18 mouse cellular contexts compared by ENCODE assay signal in the genomic region with DNA sequence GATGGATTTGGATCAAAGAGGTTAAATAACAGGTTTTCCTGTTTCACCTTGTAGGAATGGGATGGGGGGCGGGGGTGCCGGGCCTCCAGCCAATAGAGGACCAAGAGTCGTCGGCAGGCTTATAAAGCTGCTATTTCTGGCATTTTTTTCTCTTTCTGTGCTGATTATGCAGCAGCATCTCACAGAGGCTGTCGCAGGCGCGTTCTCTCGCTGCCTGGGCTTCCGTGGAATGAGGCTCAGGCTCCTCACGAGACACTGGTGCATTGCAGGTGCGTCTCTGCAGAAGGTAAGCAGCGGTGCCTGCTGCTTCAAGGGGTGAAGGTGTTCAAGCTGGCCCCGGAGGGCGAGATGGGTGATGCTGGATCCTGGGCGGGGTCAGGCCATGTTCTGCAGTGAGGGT. TPM values are rescaled to one million over a fixed set of nuclear protein-coding genes. Genes with fewer than 3 reads are reported as not detected.
DNase-seq lines count a peak whose midpoint lies in the region; ATAC-seq lines count a peak whose summit lies in the region.
"Had no signal": no experiment of that assay in that cellular context is flagged by ENCODE, and none has a peak within 500 bp of the region (broad histone marks: within the 10 kb centered on the region; RNA-seq: fewer than 3 reads in every experiment).

No protein-coding gene starts in this region.

- peak overlapping the region; percentile 4 for H3K9ac ChIP-seq in hindbrain, embryonic 16.5 days (ENCODE audit: low read depth, low read length)
- H3K9ac ChIP-seq: embryonic facial prominence, embryonic 12.5 days; heart, embryonic 12.5 days; limb, embryonic 13.5 days; liver, embryonic 14.5 days had no signal

- no peak overlapping the region for H3K4me3 ChIP-seq in hindbrain, embryonic 16.5 days (ENCODE audit: low read length)
- H3K4me3 ChIP-seq: embryonic facial prominence, embryonic 12.5 days; heart, embryonic 12.5 days; limb, embryonic 13.5 days had no signal

- DNase-seq in layer of hippocampus, adult 11-12 months (ENCODE audit: low spot score): peak; percentile 25
- DNase-seq in layer of hippocampus, postnatal 25 days (ENCODE audit: extremely low spot score in 1 of 2, low spot score in 1 of 2): no peak
- peak; percentile 22 for DNase-seq in right cerebral cortex, postnatal 4 days
- no peak for DNase-seq in right cerebral cortex, adult 18-20 months
- no peak for DNase-seq in thymus, adult 18-20 months
- DNase-seq in adipocyte (ENCODE audit: low spot score): no peak
- DNase-seq: adrenal gland, adult 8-10 months; cerebellum, adult 11-12 months; heart, postnatal 36 days; thymus, postnatal 4 days had no signal

- H3K36me3 ChIP-seq in hindbrain, embryonic 16.5 days (ENCODE audit: control insufficient read depth, insufficient read depth, low read length): no peaks in the 10 kb centered on the region
- H3K36me3 ChIP-seq: embryonic facial prominence, embryonic 12.5 days; heart, embryonic 12.5 days; limb, embryonic 13.5 days had no signal

- no peaks in the 10 kb centered on the region; the same call in 1 of the 2 replicates for H3K27me3 ChIP-seq in hindbrain, embryonic 16.5 days (replicated peaks; ENCODE audit: control insufficient read depth, insufficient read depth, low read length)

- peak; percentile 9; the same call in 1 of the 2 replicates for ATAC-seq in hindbrain, embryonic 16.5 days
- ATAC-seq: intestine, postnatal 0 days had no signal

- peak overlapping the region; percentile 45 for H3K27ac ChIP-seq in hindbrain, embryonic 16.5 days (ENCODE audit: low read depth, low read length)
- H3K27ac ChIP-seq: embryonic facial prominence, embryonic 12.5 days; limb, embryonic 13.5 days; liver, embryonic 14.5 days had no signal

- 57% methylated on average over 15 of the region's 15 CpGs for WGBS in hindbrain, embryonic 16.5 days

- peaks cover 11% of the 10 kb centered on the region for H3K4me1 ChIP-seq in hindbrain, embryonic 16.5 days (ENCODE audit: control insufficient read depth, insufficient read depth, low read depth, low read length)

- no peaks in the 10 kb centered on the region for H3K9me3 ChIP-seq in hindbrain, embryonic 16.5 days (ENCODE audit: control insufficient read depth, low read length)
- H3K9me3 ChIP-seq: embryonic facial prominence, embryonic 12.5 days; heart, embryonic 12.5 days; limb, embryonic 13.5 days had no signal

- H3K4me2 ChIP-seq in hindbrain, embryonic 16.5 days (ENCODE audit: low read length): peak overlapping the region; percentile 1; the same call in 1 of the 2 replicates
- H3K4me2 ChIP-seq: embryonic facial prominence, embryonic 12.5 days; heart, embryonic 12.5 days; limb, embryonic 13.5 days had no signal

RNA-seq across cellular contexts. Expression of gene Tox2, which starts 22.4 kb away (rescaled TPM):
- total RNA-seq in layer of hippocampus, postnatal 25 days (2021): 10 to 100 TPM; 23.5 to 24.3 TPM
- polyA plus RNA-seq in hindbrain, embryonic 16.5 days (2015; fragmentation: Nextera tagmentation; extraction: Ambion mirVana): 23.0 and 33.7 TPM in 2 replicates
- total RNA-seq: common myeloid progenitor, adult 5-6 weeks; neutrophil, adult 5-6 weeks had no signal

Comparison
In these comparisons a context has a peak if more than half of its experiments do, and no peak if none do; other contexts are left out.
1. DNase-seq: peak in layer of hippocampus, adult 11-12 months (single experiment) and right cerebral cortex, postnatal 4 days (single experiment); none in layer of hippocampus, postnatal 25 days (0 of 2), right cerebral cortex, adult 18-20 months (single experiment), thymus, adult 18-20 months (0 of 2) and adipocyte (single experiment).